Mouse (Mus musculus) stomach, embryonic 15.5 days (tissue): ENCODE measurements around the gene 1700016D06Rik. TPM values are rescaled to one million over a fixed set of nuclear protein-coding genes. Genes with fewer than 3 reads are reported as not detected.

Source experiments
- ATAC-seq: fragments of 200-750 bp; cut with Nextera tagmentation; 2 replicates; pipeline ENCODE4 v1.8.0; 2017; ENCODE audit warnings: low read depth, moderate number of reproducible peaks, moderate TSS enrichment; ENCODE audit not compliant: insufficient read depth, low FRiP score
- H3K27ac ChIP-seq: fragments of 300-500 bp; sonication (generic); 2 replicates; pipeline ENCODE4 v1.5.1; 2015; ENCODE audit warnings: mild to moderate bottlenecking, inconsistent platforms
- H3K27me3 ChIP-seq: fragments of 300-500 bp; sonication (generic); replicated peaks from 2 replicates; pipeline ENCODE4 v1.6.1; 2015; ENCODE audit warnings: inconsistent platforms
- H3K36me3 ChIP-seq: fragments of 300-500 bp; sonication (generic); 2 replicates; pipeline ENCODE4 v1.6.1; 2015; ENCODE audit warnings: inconsistent platforms
- H3K4me1 ChIP-seq: fragments of 300-500 bp; sonication (generic); 2 replicates; pipeline ENCODE4 v1.6.1; 2015; ENCODE audit warnings: inconsistent platforms
- H3K4me2 ChIP-seq: fragments of 300-500 bp; sonication (generic); 2 replicates; pipeline ENCODE4 v1.6.1; 2015; ENCODE audit warnings: mild to moderate bottlenecking, inconsistent platforms
- H3K4me3 ChIP-seq: fragments of 300-500 bp; sonication (generic); replicated peaks from 2 replicates; pipeline ENCODE4 v1.5.1; 2015; ENCODE audit warnings: inconsistent platforms
- H3K9ac ChIP-seq: fragments of 300-500 bp; sonication (generic); 2 replicates; pipeline ENCODE4 v1.6.1; 2015; ENCODE audit warnings: inconsistent platforms
- H3K9me3 ChIP-seq: fragments of 300-500 bp; sonication (generic); 2 replicates; pipeline ENCODE4 v1.6.1; 2016; ENCODE audit warnings: inconsistent platforms
- WGBS: fragments of 180-500 bp; shearing (Covaris S2); methylation state at CpG from one replicate; pipeline ENCODE4 v1.1.7; 2015; 5-methylcytosine and 5-hydroxymethylcytosine counted together
- polyA plus RNA-seq: library from polyadenylated mRNA; unstranded; fragments of >200 nt; fragmentation: Nextera tagmentation; extraction: Ambion mirVana; gene quantifications from 2 replicates; pipeline ENCODE4 v1.2.1, GENCODE M21; 2015

The 1700016D06Rik gene
- not detected in 2 replicates for polyA plus RNA-seq

DNA sequence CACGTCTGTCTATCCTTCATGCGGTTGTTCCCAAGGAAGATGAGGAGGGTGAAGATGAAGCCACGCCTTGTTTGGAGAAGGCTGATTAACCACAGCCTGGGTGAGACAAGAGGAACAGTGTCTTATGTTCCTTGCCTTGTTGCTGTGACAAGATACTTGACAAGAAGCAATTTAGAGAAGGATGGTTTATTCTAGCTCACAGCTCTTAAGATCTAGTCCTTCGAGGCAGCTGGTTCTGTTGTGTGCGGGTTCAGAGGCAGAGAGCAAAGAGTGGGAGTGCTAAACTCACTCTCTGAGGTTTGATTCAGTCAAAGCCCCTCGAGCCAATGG, at the start of gene 1700016D06Rik:
Gene 1700016D06Rik, minus strand, starts transcription at position 31 of the 330 bp plus-strand sequence.
- Histone ChIP-seq H3K27me3 (no peaks in the 10 kb centered on the region), H3K9me3 (no peaks in the 10 kb centered on the region), H3K4me3 (no peak within 1 kb of the TSS), H3K27ac (no peak within 1 kb of the TSS), H3K9ac (no peak within 1 kb of the TSS), H3K4me2 (peak within 1 kb of the TSS; percentile 46), H3K36me3 (no peaks in the 10 kb centered on the region), H3K4me1 (peaks cover 2% of the 10 kb centered on the region; the same call in 1 of the 2 replicates)
- WGBS: 55% methylated on average over 6 of the region's 6 CpGs
- ATAC-seq: no peak

DNA sequence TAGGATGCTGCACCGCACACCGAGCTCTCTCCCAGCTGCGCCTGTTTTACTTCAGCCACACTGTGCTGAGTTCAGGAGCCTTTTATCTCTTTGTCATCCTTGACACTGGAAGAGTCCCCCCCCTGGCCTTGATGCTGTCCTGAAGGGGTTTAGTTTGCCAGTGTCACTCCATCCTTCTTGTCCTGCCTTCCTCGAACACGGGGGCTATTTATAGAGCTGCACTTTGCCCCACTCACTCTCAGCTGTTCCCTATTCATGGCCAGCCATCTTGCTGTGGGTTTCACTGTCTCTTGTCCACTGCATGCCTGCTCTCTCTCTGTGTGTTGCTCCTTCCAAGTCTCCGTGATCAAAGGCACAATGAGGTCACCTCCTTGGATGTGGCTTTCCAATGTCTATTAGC, 48.6 kb upstream of the 1700016D06Rik start:
- no peak overlapping the region for H3K4me2 ChIP-seq
- H3K9me3 ChIP-seq: no peaks in the 10 kb centered on the region
- H3K9ac ChIP-seq: no peak overlapping the region
- no peaks in the 10 kb centered on the region for H3K27me3 ChIP-seq
- H3K4me1 ChIP-seq: peaks cover 3% of the 10 kb centered on the region; the same call in 1 of the 2 replicates
- no peak overlapping the region for H3K4me3 ChIP-seq
- no peak overlapping the region for H3K27ac ChIP-seq
- no peak for ATAC-seq
- WGBS: 54% methylated on average over 6 of the region's 6 CpGs
- H3K36me3 ChIP-seq: no peaks in the 10 kb centered on the region

DNA sequence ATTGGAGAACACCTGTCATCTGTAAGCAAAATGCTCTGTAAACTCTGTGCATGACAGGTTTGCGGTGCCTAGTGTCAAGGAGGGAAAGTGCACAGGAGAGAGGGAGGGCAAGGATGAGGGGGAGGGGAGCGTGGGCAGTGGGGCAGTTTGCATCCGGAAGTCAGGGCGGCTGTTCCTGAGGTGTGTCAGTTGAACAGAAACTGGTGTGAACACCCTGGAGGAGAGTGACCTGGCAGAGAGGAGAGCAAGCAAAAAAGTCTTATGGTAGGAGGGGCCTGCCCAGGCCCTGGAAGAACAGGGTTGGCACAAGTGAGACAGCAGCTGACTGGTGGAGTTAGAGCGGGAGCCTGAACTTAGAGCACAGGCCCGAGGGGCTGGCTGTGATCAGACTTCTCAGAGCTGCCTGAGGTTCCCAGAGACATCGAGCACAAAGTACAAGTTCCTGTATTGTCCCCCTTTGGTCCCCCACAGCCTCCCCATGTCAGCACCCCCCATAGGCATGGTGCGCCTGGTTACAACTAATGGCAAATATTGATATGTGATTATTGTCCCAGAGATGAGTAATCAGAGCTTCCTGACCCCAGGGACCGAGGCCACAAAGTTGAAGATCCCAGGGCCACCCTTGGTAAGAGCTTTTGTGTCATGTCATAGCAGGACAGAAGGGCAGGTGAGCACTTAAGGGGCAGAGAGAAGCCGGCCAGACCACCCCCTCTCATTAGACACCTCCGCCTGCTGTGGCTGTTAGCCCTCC, 46.2 kb upstream of the 1700016D06Rik start:
- Histone ChIP-seq H3K36me3 (no peaks in the 10 kb centered on the region), H3K9ac (no peak overlapping the region), H3K27me3 (no peaks in the 10 kb centered on the region), H3K4me3 (no peak overlapping the region), H3K27ac (no peak overlapping the region), H3K4me1 (peaks cover 7% of the 10 kb centered on the region; the same call in 1 of the 2 replicates), H3K9me3 (no peaks in the 10 kb centered on the region), H3K4me2 (no peak overlapping the region)
- no peak for ATAC-seq
- 57% methylated on average over 11 of the region's 11 CpGs for WGBS

DNA sequence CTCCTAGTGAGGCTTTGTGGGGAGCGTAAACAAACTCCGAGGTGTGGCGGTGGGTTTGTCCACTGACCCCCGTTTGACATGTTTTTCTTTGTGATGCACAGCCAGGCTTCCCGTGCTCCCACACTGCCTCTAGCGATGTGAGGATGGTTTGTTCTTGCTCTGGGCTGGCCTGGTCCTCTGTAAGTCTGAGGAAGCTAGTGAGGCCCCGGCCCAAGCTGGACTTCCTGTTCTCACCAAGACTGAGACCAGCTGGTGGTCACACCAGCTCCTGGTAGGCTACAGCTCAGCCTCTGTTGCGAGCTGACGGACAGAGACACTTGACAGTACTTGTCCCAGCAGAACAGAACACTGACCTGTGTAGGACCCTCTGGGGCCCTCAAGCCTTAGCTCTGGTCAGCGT, 42.7 kb upstream of the 1700016D06Rik start:
- WGBS: 51% methylated on average over 10 of the region's 10 CpGs
- no peak overlapping the region for H3K9ac ChIP-seq
- no peak for ATAC-seq

DNA sequence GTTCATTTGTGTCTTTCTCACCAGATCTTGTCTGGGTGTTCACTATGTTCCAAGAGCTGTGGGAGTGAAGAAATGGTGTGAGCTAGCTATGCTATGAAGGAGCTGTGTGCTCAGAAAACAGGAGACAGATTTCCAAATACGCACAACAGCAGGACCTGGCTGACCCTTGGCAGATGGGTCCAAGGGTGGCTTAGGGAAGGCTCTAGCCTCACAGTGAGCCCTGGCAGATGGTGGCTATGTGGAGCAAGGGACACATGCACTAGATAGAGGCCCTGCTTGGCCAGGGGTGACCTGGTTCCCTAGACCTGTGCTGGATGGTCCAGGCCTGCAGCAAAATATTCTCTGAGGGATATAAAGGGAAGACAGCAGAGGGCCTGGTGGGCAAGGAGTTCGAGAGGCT, 40.0 kb upstream of the 1700016D06Rik start:
- Histone ChIP-seq H3K9ac (no peak overlapping the region), H3K36me3 (no peaks in the 10 kb centered on the region), H3K4me2 (no peak overlapping the region), H3K9me3 (no peaks in the 10 kb centered on the region), H3K4me3 (no peak overlapping the region), H3K27me3 (no peaks in the 10 kb centered on the region), H3K4me1 (0 out of 2 replicates have a peak, but pooled peaks cover 4% of the 10 kb centered on the region), H3K27ac (no peak overlapping the region)
- 77% methylated on average over 2 of the region's 2 CpGs for WGBS
- no peak for ATAC-seq

More for the DNA sequence above, 42.7 kb upstream of the 1700016D06Rik start:
- H3K36me3 ChIP-seq: no peaks in the 10 kb centered on the region
- H3K9me3 ChIP-seq: no peaks in the 10 kb centered on the region
- no peak overlapping the region for H3K4me3 ChIP-seq
- H3K4me2 ChIP-seq: no peak overlapping the region
- H3K27me3 ChIP-seq: no peaks in the 10 kb centered on the region
- no peak overlapping the region for H3K27ac ChIP-seq
- H3K4me1 ChIP-seq: peaks cover 7% of the 10 kb centered on the region; the same call in 1 of the 2 replicates

DNA sequence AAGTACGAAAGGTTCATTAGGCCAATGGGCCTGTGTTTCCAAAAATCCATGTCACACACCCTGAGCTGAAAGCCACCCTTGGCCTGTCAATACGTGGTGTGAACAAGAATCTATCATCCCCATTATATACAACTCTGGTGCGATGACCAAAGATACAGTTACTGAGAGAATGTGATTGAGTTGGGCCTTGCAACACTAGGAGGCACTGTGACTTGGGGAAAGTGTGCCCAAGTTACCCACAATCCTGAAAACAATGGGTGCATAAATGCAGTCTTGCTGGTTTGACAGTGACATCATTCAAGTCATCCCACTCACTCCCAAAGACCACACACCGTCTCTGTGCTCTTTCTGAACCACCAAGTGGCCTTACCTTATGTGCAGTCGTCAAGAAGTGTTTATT, 38.2 kb upstream of the 1700016D06Rik start:
- H3K9ac ChIP-seq: no peak overlapping the region
- H3K4me2 ChIP-seq: no peak overlapping the region
- H3K4me1 ChIP-seq: 0 out of 2 replicates have a peak, but pooled peaks cover 4% of the 10 kb centered on the region
- H3K27ac ChIP-seq: no peak overlapping the region
- H3K36me3 ChIP-seq: no peaks in the 10 kb centered on the region
- H3K27me3 ChIP-seq: no peaks in the 10 kb centered on the region
- H3K9me3 ChIP-seq: no peaks in the 10 kb centered on the region
- 77% methylated on average over 5 of the region's 5 CpGs for WGBS
- ATAC-seq: no peak
- H3K4me3 ChIP-seq: no peak overlapping the region

DNA sequence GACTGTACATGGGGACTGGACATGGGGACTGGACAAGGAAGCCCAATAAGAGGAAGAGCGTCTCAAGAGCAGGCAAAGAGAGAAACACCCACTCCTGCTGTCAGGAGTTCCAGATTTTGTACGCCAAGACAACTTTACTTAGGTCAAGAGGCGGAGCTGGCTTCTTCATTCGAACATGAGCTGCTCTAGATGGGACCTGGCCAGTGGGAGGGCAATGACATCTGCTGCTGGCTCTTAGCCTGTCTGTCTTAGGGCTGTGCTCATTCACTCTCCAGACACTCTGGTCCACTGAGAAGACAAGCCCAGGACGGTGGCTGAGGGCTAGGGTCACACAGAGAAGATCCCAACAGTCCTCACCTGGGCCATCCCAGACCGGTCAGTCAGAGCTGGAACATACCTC, 36.2 kb upstream of the 1700016D06Rik start:
- H3K27me3 ChIP-seq: no peaks in the 10 kb centered on the region
- no peaks in the 10 kb centered on the region for H3K36me3 ChIP-seq
- H3K27ac ChIP-seq: no peak overlapping the region
- H3K9me3 ChIP-seq: no peaks in the 10 kb centered on the region
- no peaks in the 10 kb centered on the region for H3K4me1 ChIP-seq
- WGBS: 81% methylated on average over 6 of the region's 6 CpGs
- H3K4me3 ChIP-seq: no peak overlapping the region
- no peak for ATAC-seq
- no peak overlapping the region for H3K4me2 ChIP-seq
- H3K9ac ChIP-seq: no peak overlapping the region

DNA sequence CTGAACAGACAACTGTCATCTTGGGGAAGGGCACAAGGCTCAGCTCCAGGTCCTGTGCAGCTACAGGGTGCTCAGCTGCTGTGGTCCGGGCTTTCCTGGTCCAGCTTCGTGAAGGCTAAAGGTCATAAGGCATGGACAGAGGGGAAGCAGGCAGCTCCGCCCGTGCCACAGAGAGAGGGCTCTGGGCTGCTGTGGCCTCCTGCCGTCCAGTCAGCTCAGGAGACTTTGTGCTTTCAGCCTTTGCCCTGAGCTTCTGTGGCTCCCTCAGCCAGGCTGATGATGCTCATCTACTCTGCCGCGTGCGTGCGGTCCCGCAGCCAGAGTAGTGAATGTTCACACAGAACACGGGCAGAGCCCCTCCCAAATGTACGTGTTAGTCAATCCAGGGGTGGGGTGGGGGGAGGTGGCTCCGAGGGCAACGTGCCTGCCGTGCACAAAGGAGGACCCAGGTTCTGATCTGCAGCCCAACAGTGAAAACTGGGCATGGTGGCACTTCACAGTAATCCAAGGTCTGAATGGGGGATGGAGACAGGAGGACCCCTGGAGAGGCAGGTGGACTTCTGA, 34.9 kb upstream of the 1700016D06Rik start:
- WGBS: 75% methylated on average over 15 of the region's 15 CpGs
- no peak overlapping the region for H3K9ac ChIP-seq
- no peaks in the 10 kb centered on the region for H3K27me3 ChIP-seq
- H3K27ac ChIP-seq: no peak overlapping the region
- H3K4me3 ChIP-seq: no peak overlapping the region
- ATAC-seq: peak; percentile 53
- H3K4me1 ChIP-seq: no peaks in the 10 kb centered on the region
- H3K9me3 ChIP-seq: no peaks in the 10 kb centered on the region
- H3K36me3 ChIP-seq: no peaks in the 10 kb centered on the region
- H3K4me2 ChIP-seq: no peak overlapping the region

DNA sequence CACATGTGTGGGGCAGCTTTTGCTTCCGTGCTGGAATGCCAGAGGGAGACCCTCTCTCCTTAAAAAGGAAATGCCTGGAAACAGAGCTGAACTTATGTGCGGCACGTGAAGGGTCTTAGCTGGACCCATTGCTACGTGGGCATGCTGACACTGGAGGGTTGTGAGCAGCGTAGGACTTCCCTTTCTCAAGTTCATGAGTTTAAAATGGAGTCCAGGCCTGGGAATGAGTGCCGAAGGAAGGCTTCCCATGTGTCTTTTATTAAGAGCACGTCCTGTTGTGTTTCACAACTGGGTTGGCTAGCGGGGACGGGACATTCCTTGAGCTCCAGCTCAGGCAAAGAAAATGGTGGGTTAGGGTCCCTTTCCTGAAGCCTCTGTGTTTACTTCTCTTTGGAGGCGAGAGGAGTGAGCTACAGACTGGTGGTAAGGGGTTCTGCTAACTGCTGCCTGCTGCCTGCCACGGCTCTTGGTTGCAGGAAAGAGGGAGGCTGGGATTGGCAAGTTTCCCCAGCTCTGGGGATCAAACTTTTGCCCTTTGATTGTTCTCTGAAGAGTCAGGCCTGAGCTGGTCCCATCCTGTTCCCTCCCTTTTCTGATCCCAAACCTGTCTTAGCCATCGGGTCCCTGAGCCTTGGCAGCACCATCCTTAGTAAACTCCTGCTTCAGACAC, 29.5 kb upstream of the 1700016D06Rik start:
- ATAC-seq: no peak

DNA sequence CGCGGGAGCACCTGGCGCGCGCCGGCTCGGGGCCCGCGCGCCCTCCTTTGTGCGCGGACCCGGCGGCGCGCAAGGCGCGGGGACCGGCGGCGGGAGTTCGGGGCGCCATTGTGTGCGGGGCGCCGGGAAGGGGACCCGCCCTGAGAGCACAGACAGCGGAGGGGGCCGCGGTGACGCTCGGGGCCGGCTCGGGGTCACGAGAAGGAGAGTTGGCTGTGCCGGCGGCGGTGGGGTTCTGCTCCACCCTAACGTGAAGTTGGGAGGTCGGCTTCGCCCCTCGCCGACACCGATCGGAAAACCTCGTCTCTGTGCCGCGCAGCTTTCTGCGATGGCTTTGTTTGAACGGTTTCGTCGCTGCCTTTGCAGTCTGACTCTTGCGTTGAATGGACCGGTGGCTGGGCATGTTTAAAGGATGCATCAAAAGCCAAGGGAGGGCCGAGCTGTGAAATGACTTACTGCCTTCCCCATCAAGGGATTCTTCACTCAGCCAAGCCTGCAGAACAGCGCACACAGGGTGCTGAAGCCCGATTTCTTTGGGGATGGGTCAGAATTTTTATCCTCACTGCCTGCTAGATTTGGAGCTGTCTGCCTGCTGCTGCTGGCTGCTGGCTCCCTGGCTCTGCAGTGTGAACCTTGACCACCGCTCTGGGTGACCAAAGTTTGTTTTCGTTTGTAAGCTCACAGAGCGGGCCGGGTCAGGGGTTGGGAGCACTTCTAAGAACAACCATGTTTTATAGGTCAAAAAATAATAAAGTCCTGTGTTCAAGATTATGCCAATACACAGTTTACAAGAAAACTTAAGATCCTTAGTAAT, 27.8 kb upstream of the 1700016D06Rik start:
- 3% methylated on average over 60 of the region's 61 CpGs for WGBS
- H3K36me3 ChIP-seq: no peaks in the 10 kb centered on the region
- peaks cover 56% of the 10 kb centered on the region for H3K27me3 ChIP-seq
- H3K9me3 ChIP-seq: no peaks in the 10 kb centered on the region
- peak overlapping the region; percentile 26; the same call in 1 of the 2 replicates for H3K27ac ChIP-seq
- H3K4me2 ChIP-seq: peak overlapping the region; percentile 97
- peak overlapping the region; percentile 54 for H3K4me3 ChIP-seq
- peak overlapping the region; percentile 25; the same call in 1 of the 2 replicates for H3K9ac ChIP-seq
- H3K4me1 ChIP-seq: peaks cover 5% of the 10 kb centered on the region; the same call in 1 of the 2 replicates
- ATAC-seq: no peak

More for the DNA sequence above, 29.5 kb upstream of the 1700016D06Rik start:
- no peaks in the 10 kb centered on the region for H3K36me3 ChIP-seq
- H3K4me1 ChIP-seq: peaks cover 5% of the 10 kb centered on the region; the same call in 1 of the 2 replicates
- H3K27ac ChIP-seq: no peak overlapping the region
- no peak overlapping the region for H3K4me3 ChIP-seq
- WGBS: 64% methylated on average over 12 of the region's 12 CpGs
- H3K9me3 ChIP-seq: no peaks in the 10 kb centered on the region
- no peak overlapping the region for H3K9ac ChIP-seq
- H3K27me3 ChIP-seq: peaks cover 47% of the 10 kb centered on the region
- no peak overlapping the region for H3K4me2 ChIP-seq
